18 mouse cellular contexts compared by ENCODE assay signal in genomic region chr4:47578637-47579036, GRCm38 (mm10).
A peak's percentile ranks its signal among the peaks of the same experiment; 100 is the strongest.
DNase-seq lines count a peak whose midpoint lies in the region; TF ChIP-seq lines count a peak whose summit lies in the region.
"Had no signal": no experiment of that assay in that cellular context is flagged by ENCODE, and none has a peak within 500 bp of the region (broad histone marks: within the 10 kb centered on the region; RNA-seq: fewer than 3 reads in every experiment).

No protein-coding gene starts in this region.

- WGBS in heart, embryonic 10.5 days = 62% methylated on average over 10 of the region's 10 CpGs

- no peak overlapping the region for H3K27ac ChIP-seq in gastrocnemius, adult 2 months
- H3K27ac ChIP-seq in heart, embryonic 10.5 days = no peak overlapping the region
- H3K27ac ChIP-seq: embryonic facial prominence, embryonic 10.5 days; embryonic facial prominence, embryonic 12.5 days; forebrain, embryonic 13.5 days; forebrain, embryonic 15.5 days had no signal

- no peaks in the 10 kb centered on the region for H3K9me3 ChIP-seq in heart, embryonic 10.5 days
- H3K9me3 ChIP-seq: embryonic facial prominence, embryonic 10.5 days; embryonic facial prominence, embryonic 12.5 days; forebrain, embryonic 13.5 days; forebrain, embryonic 15.5 days had no signal

- no peak overlapping the region for H3K4me3 ChIP-seq in gastrocnemius, adult 2 months
- H3K4me3 ChIP-seq in heart, embryonic 10.5 days = no peak overlapping the region
- H3K4me3 ChIP-seq: embryonic facial prominence, embryonic 10.5 days; embryonic facial prominence, embryonic 12.5 days; forebrain, embryonic 13.5 days; forebrain, embryonic 15.5 days had no signal

- peak; percentile 20 to 34 for DNase-seq in adrenal gland, postnatal 36 days
- DNase-seq in adrenal gland, adult 8-10 months = no peak
- DNase-seq in gastrocnemius, adult 2 months = peak; percentile 47
- no peak for DNase-seq in gastrocnemius, adult 8-10 months (ENCODE audit: low spot score in 2 of 2)
- peak; percentile 73 for DNase-seq in heart, embryonic 10.5 days (ENCODE audit: low spot score)
- DNase-seq in heart, postnatal 4 days = no peak
- DNase-seq in skeletal muscle tissue, adult 2 months (ENCODE audit: low read depth, low spot score) = peak; percentile 85
- no peak for DNase-seq in right cerebral cortex, adult 18-20 months
- DNase-seq: cerebellum, adult 11 months; cerebellum, adult 18-20 months; cerebellum, adult 8-10 months; cerebellum, postnatal 10 days; cerebellum, postnatal 25 days; forebrain, postnatal 0 days had no signal

- intact Hi-C loops in gastrocnemius, adult 2 months (cut with DNase I) = loop anchor here (5.0 to 10.0 kb wide), 4 partner anchors 71 to 616 kb away; no protein-coding TSS in a partner anchor

- no peaks in the 10 kb centered on the region for H3K27me3 ChIP-seq in heart, embryonic 10.5 days (ENCODE audit: insufficient read depth, poor library complexity, severe bottlenecking)
- H3K27me3 ChIP-seq: embryonic facial prominence, embryonic 12.5 days; forebrain, embryonic 13.5 days; forebrain, embryonic 15.5 days had no signal

- no peak for TF ChIP-seq CTCF in gastrocnemius, adult 2 months (IDR thresholded peaks at IDR 0.05)

- H3K4me1 ChIP-seq in heart, embryonic 10.5 days = peaks cover 4% of the 10 kb centered on the region
- H3K4me1 ChIP-seq: embryonic facial prominence, embryonic 10.5 days; embryonic facial prominence, embryonic 12.5 days; forebrain, embryonic 13.5 days; forebrain, embryonic 15.5 days had no signal

- no peaks in the 10 kb centered on the region for H3K36me3 ChIP-seq in heart, embryonic 10.5 days
- H3K36me3 ChIP-seq: embryonic facial prominence, embryonic 10.5 days; embryonic facial prominence, embryonic 12.5 days; forebrain, embryonic 15.5 days had no signal

Comparison
In these comparisons a context has a peak if more than half of its experiments do, and no peak if none do; other contexts are left out.
1. DNase-seq: peak in adrenal gland, postnatal 36 days (2 of 2), gastrocnemius, adult 2 months (single experiment), heart, embryonic 10.5 days (single experiment) and skeletal muscle tissue, adult 2 months (single experiment); none in adrenal gland, adult 8-10 months (single experiment), gastrocnemius, adult 8-10 months (0 of 2), heart, postnatal 4 days (single experiment) and right cerebral cortex, adult 18-20 months (single experiment).